Mouse (Mus musculus) ES-Bruce4 (cell line): ENCODE results near the gene Bid. TPM values are rescaled to one million over a fixed set of nuclear protein-coding genes. Genes with fewer than 3 reads are reported as not detected.

Experiments used
- H3K27ac ChIP-seq: 2 replicates; pipeline ENCODE4 v1.5.1; 2012; ENCODE audit warnings: low read length, inconsistent platforms; ENCODE audit not compliant: insufficient read depth
- H3K27me3 ChIP-seq: 2 replicates; pipeline ENCODE4 v1.6.1; 2012; ENCODE audit warnings: mild to moderate bottlenecking, low read length, inconsistent platforms; ENCODE audit not compliant: control insufficient read depth, poor library complexity, insufficient read depth, severe bottlenecking
- H3K36me3 ChIP-seq: 2 replicates; pipeline ENCODE4 v1.6.1; 2012; ENCODE audit warnings: inconsistent platforms, mild to moderate bottlenecking, low read length, moderate library complexity; ENCODE audit not compliant: control insufficient read depth, poor library complexity, insufficient read depth, severe bottlenecking
- H3K4me1 ChIP-seq: one replicate; pipeline ENCODE4 v1.8.1; 2011; ENCODE audit warnings: low read length; ENCODE audit not compliant: control insufficient read depth, insufficient read depth
- H3K4me3 ChIP-seq: 2 replicates; pipeline ENCODE4 v1.5.1; 2011; ENCODE audit warnings: low read depth, mild to moderate bottlenecking, low read length
- H3K9ac ChIP-seq: 2 replicates; pipeline ENCODE4 v1.6.1; 2012; ENCODE audit warnings: low read depth, mild to moderate bottlenecking, inconsistent platforms; ENCODE audit not compliant: poor library complexity, severe bottlenecking
- H3K9me3 ChIP-seq: replicated peaks from 2 replicates; pipeline ENCODE4 v1.6.1; 2012; ENCODE audit warnings: mild to moderate bottlenecking, low read length, inconsistent platforms; ENCODE audit not compliant: control insufficient read depth, poor library complexity, insufficient read depth, severe bottlenecking
- CTCF ChIP-seq: IDR thresholded peaks from one replicate; pipeline ENCODE4 v1.8.1; 2011; ENCODE audit warnings: low read depth, low read length
- EP300 ChIP-seq: IDR thresholded peaks from 2 replicates; pipeline ENCODE4 v1.6.1; 2011; ENCODE audit warnings: low read depth, low read length; ENCODE audit not compliant: insufficient read depth
- POLR2A ChIP-seq: IDR thresholded peaks from one replicate; pipeline ENCODE4 v1.8.1; 2011; ENCODE audit warnings: low read length; ENCODE audit not compliant: insufficient read depth
- polyA plus RNA-seq: library from polyadenylated mRNA; stranded (reverse); fragments of >200 nt; gene quantifications from 2 replicates; pipeline ENCODE4 v1.2.4, GENCODE M21; 2011; ENCODE audit warnings: low read depth; ENCODE audit not compliant: missing spikeins, insufficient read depth, insufficient read length

Bid gene
- polyA plus RNA-seq, 1 experiment = 43.8 TPM

- Histone ChIP-seq H3K9me3 (no peaks in the 10 kb centered on the region), H3K36me3 (no peaks in the 10 kb centered on the region), H3K9ac (no peak overlapping the region), H3K27ac (no peak overlapping the region), H3K4me3 (no peak overlapping the region), H3K27me3 (no peaks in the 10 kb centered on the region), H3K4me1 (peaks cover 7% of the 10 kb centered on the region)
- TF ChIP-seq POLR2A = no peak
- no peak for TF ChIP-seq EP300
- no peak for TF ChIP-seq CTCF
Observed at GRCm38 (mm10) chr6:120943964-120944363, 27.3 kb upstream of the Bid start.

- H3K27ac ChIP-seq = no peak overlapping the region
- peaks cover 7% of the 10 kb centered on the region for H3K4me1 ChIP-seq
- no peak overlapping the region for H3K4me3 ChIP-seq
- no peaks in the 10 kb centered on the region for H3K36me3 ChIP-seq
- no peak for TF ChIP-seq CTCF
- no peaks in the 10 kb centered on the region for H3K27me3 ChIP-seq
- no peak overlapping the region for H3K9ac ChIP-seq
- no peaks in the 10 kb centered on the region for H3K9me3 ChIP-seq
Observed at GRCm38 (mm10) chr6:120943551-120943950, 26.9 kb upstream of the Bid start.

GRCm38 (mm10) chr6:120943079-120943478 is 26.4 kb upstream of the Bid start:
- H3K4me1 ChIP-seq = peaks cover 11% of the 10 kb centered on the region
- H3K27me3 ChIP-seq = no peaks in the 10 kb centered on the region
- no peak for TF ChIP-seq POLR2A
- no peak for TF ChIP-seq CTCF
- TF ChIP-seq EP300 = no peak
- H3K9me3 ChIP-seq = no peaks in the 10 kb centered on the region
- no peak overlapping the region for H3K27ac ChIP-seq
- H3K9ac ChIP-seq = no peak overlapping the region
- no peaks in the 10 kb centered on the region for H3K36me3 ChIP-seq
- H3K4me3 ChIP-seq = no peak overlapping the region

GRCm38 (mm10) chr6:120941575-120941974 is 24.9 kb upstream of the Bid start:
- Histone ChIP-seq H3K4me3 (no peak overlapping the region), H3K36me3 (no peaks in the 10 kb centered on the region), H3K9ac (no peak overlapping the region), H3K27ac (no peak overlapping the region), H3K27me3 (no peaks in the 10 kb centered on the region), H3K4me1 (peaks cover 11% of the 10 kb centered on the region), H3K9me3 (no peaks in the 10 kb centered on the region)
- TF ChIP-seq CTCF (no peak), EP300 (no peak), POLR2A (no peak)

- Histone ChIP-seq H3K27ac (no peak overlapping the region), H3K9ac (no peak overlapping the region), H3K4me3 (no peak overlapping the region), H3K9me3 (no peaks in the 10 kb centered on the region), H3K4me1 (peaks cover 11% of the 10 kb centered on the region), H3K27me3 (no peaks in the 10 kb centered on the region), H3K36me3 (no peaks in the 10 kb centered on the region)
- TF ChIP-seq EP300 (no peak), CTCF (no peak), POLR2A (no peak)
Observed at GRCm38 (mm10) chr6:120941084-120941481, 24.4 kb upstream of the Bid start.

- H3K4me3 ChIP-seq = no peak overlapping the region
- H3K27me3 ChIP-seq = no peaks in the 10 kb centered on the region
- no peaks in the 10 kb centered on the region for H3K9me3 ChIP-seq
- no peak overlapping the region for H3K9ac ChIP-seq
- H3K27ac ChIP-seq = no peak overlapping the region
- H3K36me3 ChIP-seq = no peaks in the 10 kb centered on the region
- H3K4me1 ChIP-seq = peaks cover 11% of the 10 kb centered on the region
- TF ChIP-seq POLR2A (no peak), CTCF (no peak), EP300 (no peak)
Observed at GRCm38 (mm10) chr6:120940446-120941083, 23.9 kb upstream of the Bid start.
